Mouse (Mus musculus) kidney, embryonic 15.5 days (tissue): Measurements from ENCODE around the gene Cab39l. TPM values are rescaled to one million over a fixed set of nuclear protein-coding genes. Genes with fewer than 3 reads are reported as not detected.

ENCODE experiments used
- ATAC-seq: fragments of 200-750 bp; cut with Nextera tagmentation; replicated peaks from 2 replicates; pipeline ENCODE4 v1.8.0; 2017; ENCODE audit warnings: moderate TSS enrichment; ENCODE audit not compliant: low FRiP score
- H3K27ac ChIP-seq: fragments of 300-500 bp; sonication (generic); 2 replicates; pipeline ENCODE4 v1.5.1; 2015; ENCODE audit warnings: mild to moderate bottlenecking, inconsistent platforms
- H3K27me3 ChIP-seq: fragments of 300-500 bp; sonication (generic); 2 replicates; pipeline ENCODE4 v1.6.1; 2015; ENCODE audit warnings: inconsistent platforms
- H3K36me3 ChIP-seq: fragments of 300-500 bp; sonication (generic); 2 replicates; pipeline ENCODE4 v1.6.1; 2015; ENCODE audit warnings: inconsistent platforms
- H3K4me1 ChIP-seq: fragments of 300-500 bp; sonication (generic); 2 replicates; pipeline ENCODE4 v1.6.1; 2015; ENCODE audit warnings: inconsistent platforms
- H3K4me2 ChIP-seq: fragments of 300-500 bp; sonication (generic); 2 replicates; pipeline ENCODE4 v1.6.1; 2015; ENCODE audit warnings: moderate library complexity, mild to moderate bottlenecking, inconsistent platforms
- H3K4me3 ChIP-seq: fragments of 300-500 bp; sonication (generic); replicated peaks from 2 replicates; pipeline ENCODE4 v1.5.1; 2015; ENCODE audit warnings: mild to moderate bottlenecking, inconsistent platforms
- H3K9ac ChIP-seq: fragments of 300-500 bp; sonication (generic); 2 replicates; pipeline ENCODE4 v1.6.1; 2015; ENCODE audit warnings: mild to moderate bottlenecking, inconsistent platforms
- H3K9me3 ChIP-seq: fragments of 300-500 bp; sonication (generic); replicated peaks from 2 replicates; pipeline ENCODE4 v1.6.1; 2016; ENCODE audit warnings: inconsistent platforms
- WGBS: fragments of 180-500 bp; shearing (Covaris S2); methylation state at CpG from one replicate; pipeline ENCODE4 v1.1.7; 2015; ENCODE audit warnings: mixed read lengths; 5-methylcytosine and 5-hydroxymethylcytosine counted together
- polyA plus RNA-seq: library from polyadenylated mRNA; unstranded; fragments of >200 nt; fragmentation: Nextera tagmentation; extraction: Ambion mirVana; gene quantifications from 2 replicates; pipeline ENCODE4 v1.2.1, GENCODE M21; 2015

The Cab39l gene
- polyA plus RNA-seq, 1 experiment from 2014 or later: 41.1 TPM

GRCm38 (mm10) chr14:59549106-59549505, 108.3 kb downstream of the Cab39l start:
- 75% methylated on average over 6 of the region's 6 CpGs for WGBS
- Histone ChIP-seq H3K36me3 (no peaks in the 10 kb centered on the region), H3K27me3 (no peaks in the 10 kb centered on the region), H3K9me3 (no peaks in the 10 kb centered on the region), H3K4me2 (no peak overlapping the region), H3K9ac (no peak overlapping the region), H3K4me1 (peaks cover 25% of the 10 kb centered on the region), H3K27ac (no peak overlapping the region), H3K4me3 (no peak overlapping the region)
- ATAC-seq: no peak

- ATAC-seq: no peak
- no peak overlapping the region for H3K9ac ChIP-seq
Observed at GRCm38 (mm10) chr14:59550841-59551240, 110.1 kb downstream of the Cab39l start.

GRCm38 (mm10) chr14:59551956-59552355, 111.2 kb downstream of the Cab39l start:
- no peaks in the 10 kb centered on the region for H3K27me3 ChIP-seq
- H3K4me1 ChIP-seq: peaks cover 30% of the 10 kb centered on the region
- 30% methylated on average over 8 of the region's 8 CpGs for WGBS
- ATAC-seq: peak; percentile 41; the same call in 1 of the 2 replicates
- H3K4me2 ChIP-seq: no peak overlapping the region
- H3K27ac ChIP-seq: 0 out of 2 replicates have a peak overlapping the region, but pooled peaks have one; percentile 45
- no peaks in the 10 kb centered on the region for H3K36me3 ChIP-seq
- H3K4me3 ChIP-seq: no peak overlapping the region
- no peak overlapping the region for H3K9ac ChIP-seq
- H3K9me3 ChIP-seq: no peaks in the 10 kb centered on the region

More at GRCm38 (mm10) chr14:59550841-59551240, 110.1 kb downstream of the Cab39l start:
- Histone ChIP-seq H3K4me1 (peaks cover 26% of the 10 kb centered on the region), H3K27ac (peak overlapping the region; percentile 45; the same call in 1 of the 2 replicates), H3K4me3 (no peak overlapping the region), H3K4me2 (no peak overlapping the region), H3K9me3 (no peaks in the 10 kb centered on the region), H3K27me3 (no peaks in the 10 kb centered on the region), H3K36me3 (no peaks in the 10 kb centered on the region)
- 82% methylated on average over 2 of the region's 2 CpGs for WGBS

DNA sequence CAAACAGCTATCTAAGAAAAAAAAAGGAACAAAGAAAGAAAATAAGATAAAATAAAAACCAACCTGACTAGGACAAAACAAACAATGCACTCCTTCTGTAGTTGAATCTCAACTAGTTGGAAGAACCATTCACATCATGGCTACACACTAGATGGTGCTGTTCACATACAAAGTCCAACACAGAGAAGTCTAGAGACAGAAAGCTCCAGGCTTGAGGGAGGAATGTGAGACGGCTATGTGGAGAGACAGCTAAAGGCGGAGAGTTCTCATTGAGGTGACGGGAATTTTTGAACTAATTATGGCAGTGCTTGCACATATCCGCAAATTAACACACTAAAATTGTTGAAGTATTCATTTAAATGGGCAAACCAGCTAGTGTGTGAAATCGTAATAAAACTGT, 113.3 kb downstream of the Cab39l start:
- Histone ChIP-seq H3K4me1 (peaks cover 24% of the 10 kb centered on the region), H3K4me2 (no peak overlapping the region), H3K4me3 (no peak overlapping the region), H3K9me3 (no peaks in the 10 kb centered on the region), H3K36me3 (no peaks in the 10 kb centered on the region), H3K9ac (no peak overlapping the region), H3K27me3 (no peaks in the 10 kb centered on the region), H3K27ac (no peak overlapping the region)
- WGBS: 81% methylated on average over 5 of the region's 5 CpGs
- no peak for ATAC-seq

- peaks cover 24% of the 10 kb centered on the region for H3K4me1 ChIP-seq
- H3K9ac ChIP-seq: no peak overlapping the region
- no peak for ATAC-seq
- no peak overlapping the region for H3K4me2 ChIP-seq
- H3K9me3 ChIP-seq: no peaks in the 10 kb centered on the region
- no peaks in the 10 kb centered on the region for H3K36me3 ChIP-seq
- H3K27me3 ChIP-seq: no peaks in the 10 kb centered on the region
- H3K27ac ChIP-seq: no peak overlapping the region
- H3K4me3 ChIP-seq: no peak overlapping the region
- 57% methylated on average over 8 of the region's 8 CpGs for WGBS
Observed at GRCm38 (mm10) chr14:59555018-59555417, 114.2 kb downstream of the Cab39l start.

DNA sequence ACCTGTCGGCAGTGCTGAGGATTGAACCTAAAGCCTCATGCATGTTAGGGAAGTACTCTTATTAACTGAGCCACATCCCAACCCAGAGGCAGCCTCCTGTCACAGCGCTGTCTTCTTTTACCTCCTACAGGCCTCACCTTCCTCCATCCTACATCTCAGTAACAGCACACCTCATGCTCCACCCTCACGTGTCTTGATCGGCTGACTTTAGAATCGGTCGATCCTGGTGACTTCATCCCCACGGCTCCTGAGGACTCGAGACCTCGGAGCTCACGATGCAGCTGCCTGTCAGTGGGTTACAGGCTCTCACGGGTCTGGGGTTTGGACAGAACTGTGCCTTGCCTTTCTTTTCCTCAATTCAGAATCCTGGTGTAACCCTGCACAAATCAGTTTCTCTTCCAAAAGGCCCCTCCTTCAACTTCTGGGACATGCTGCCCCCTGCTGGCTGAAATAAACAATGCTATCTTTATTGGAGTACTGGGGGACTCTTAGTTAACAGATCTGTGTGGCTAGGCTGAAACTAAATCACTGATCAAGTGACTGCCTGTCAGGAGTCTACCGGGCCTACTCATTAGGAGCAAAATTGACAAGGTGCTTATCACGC, 115.3 kb downstream of the Cab39l start:
- Histone ChIP-seq H3K4me2 (peak overlapping the region; percentile 25; the same call in 1 of the 2 replicates), H3K9me3 (no peaks in the 10 kb centered on the region), H3K9ac (no peak overlapping the region), H3K27me3 (no peaks in the 10 kb centered on the region), H3K4me3 (no peak overlapping the region), H3K36me3 (no peaks in the 10 kb centered on the region), H3K4me1 (peaks cover 20% of the 10 kb centered on the region), H3K27ac (no peak overlapping the region)
- WGBS: 51% methylated on average over 13 of the region's 13 CpGs
- peak; percentile 66 for ATAC-seq

GRCm38 (mm10) chr14:59557071-59557470, 116.3 kb downstream of the Cab39l start:
- ATAC-seq: no peak
- no peak overlapping the region for H3K4me3 ChIP-seq
- H3K9ac ChIP-seq: no peak overlapping the region
- no peaks in the 10 kb centered on the region for H3K27me3 ChIP-seq
- peaks cover 10% of the 10 kb centered on the region for H3K4me1 ChIP-seq
- no peak overlapping the region for H3K27ac ChIP-seq
- no peaks in the 10 kb centered on the region for H3K36me3 ChIP-seq
- WGBS: 59% methylated on average over 4 of the region's 4 CpGs
- H3K4me2 ChIP-seq: no peak overlapping the region
- H3K9me3 ChIP-seq: no peaks in the 10 kb centered on the region

GRCm38 (mm10) chr14:59557886-59558285, 117.1 kb downstream of the Cab39l start:
- Histone ChIP-seq H3K9ac (no peak overlapping the region), H3K4me1 (0 out of 2 replicates have a peak, but pooled peaks cover 5% of the 10 kb centered on the region), H3K4me3 (no peak overlapping the region), H3K36me3 (no peaks in the 10 kb centered on the region), H3K27me3 (no peaks in the 10 kb centered on the region), H3K4me2 (no peak overlapping the region), H3K9me3 (no peaks in the 10 kb centered on the region), H3K27ac (no peak overlapping the region)
- ATAC-seq: no peak
- 66% methylated on average over 1 of the region's 1 CpGs for WGBS

DNA sequence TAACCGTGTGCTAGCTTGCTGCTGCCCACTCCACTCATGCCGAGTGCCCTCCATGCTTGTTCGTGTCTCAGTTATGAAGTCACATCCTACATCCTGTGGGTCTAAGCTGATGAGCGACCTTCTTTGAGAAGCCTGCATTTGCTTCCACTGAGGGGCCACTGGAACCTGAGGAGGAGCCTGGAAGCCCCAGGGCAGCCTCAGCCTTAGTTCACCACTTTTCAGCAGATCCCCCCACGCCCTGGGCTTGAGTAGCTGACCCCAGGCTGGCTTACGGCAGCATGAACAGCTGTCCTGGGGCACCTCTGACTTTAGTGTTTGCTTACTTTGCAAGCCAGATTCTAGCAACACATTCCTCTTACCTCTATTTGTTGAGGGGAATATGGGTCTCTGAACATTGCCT, 126.0 kb downstream of the Cab39l start:
- Histone ChIP-seq H3K4me1 (no peaks in the 10 kb centered on the region), H3K4me3 (no peak overlapping the region), H3K9ac (no peak overlapping the region), H3K4me2 (no peak overlapping the region), H3K27me3 (no peaks in the 10 kb centered on the region), H3K36me3 (peaks cover 37% of the 10 kb centered on the region), H3K27ac (no peak overlapping the region), H3K9me3 (no peaks in the 10 kb centered on the region)
- no peak for ATAC-seq
- 87% methylated on average over 6 of the region's 6 CpGs for WGBS

DNA sequence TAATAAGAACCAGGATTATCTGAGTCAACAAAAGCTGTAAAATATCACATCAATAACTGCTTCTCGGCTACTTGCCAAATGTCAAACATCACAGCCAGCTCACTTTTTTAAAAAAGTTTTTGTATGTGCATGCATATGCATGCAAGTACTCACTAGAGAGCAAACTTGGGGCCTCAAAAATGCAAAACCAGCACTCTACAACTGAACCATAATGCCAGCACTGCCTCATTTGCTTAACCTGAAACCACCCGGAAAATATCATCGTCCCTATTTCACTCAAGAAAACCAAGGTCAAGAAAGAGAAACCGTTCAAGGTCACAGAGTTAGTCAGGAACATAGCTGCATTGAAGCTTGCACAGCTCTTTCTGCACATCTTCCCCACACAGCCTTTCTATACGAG, 135.6 kb downstream of the Cab39l start:
- no peaks in the 10 kb centered on the region for H3K9me3 ChIP-seq
- no peak for ATAC-seq
- H3K4me1 ChIP-seq: no peaks in the 10 kb centered on the region
- no peak overlapping the region for H3K27ac ChIP-seq
- H3K27me3 ChIP-seq: no peaks in the 10 kb centered on the region
- 83% methylated on average over 5 of the region's 5 CpGs for WGBS
- H3K9ac ChIP-seq: no peak overlapping the region
- H3K4me3 ChIP-seq: no peak overlapping the region
- peaks cover 40% of the 10 kb centered on the region for H3K36me3 ChIP-seq
- H3K4me2 ChIP-seq: no peak overlapping the region

DNA sequence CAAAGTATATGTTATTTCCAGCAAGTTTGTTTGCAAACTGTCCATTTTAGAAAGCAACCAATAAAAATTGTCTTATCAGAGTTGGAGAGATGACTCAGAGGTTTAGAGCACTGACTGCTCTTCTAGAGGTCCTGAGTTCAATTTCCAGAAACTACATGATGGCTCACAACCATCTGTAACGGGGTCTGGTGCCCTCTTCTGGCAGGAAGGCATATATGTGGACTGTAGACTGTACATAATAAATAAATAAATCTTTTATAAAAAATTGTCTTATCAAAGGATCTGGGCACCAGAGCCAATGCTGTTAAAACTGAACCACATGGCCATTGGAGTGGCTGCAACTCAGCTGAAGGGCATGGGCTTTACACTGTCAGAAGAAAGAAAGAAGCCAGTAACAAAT, 149.8 kb downstream of the Cab39l start:
- H3K27ac ChIP-seq: no peak overlapping the region
- H3K4me3 ChIP-seq: no peak overlapping the region
- H3K27me3 ChIP-seq: no peaks in the 10 kb centered on the region
- peaks cover 78% of the 10 kb centered on the region for H3K36me3 ChIP-seq
- no peak overlapping the region for H3K9ac ChIP-seq
- no peaks in the 10 kb centered on the region for H3K4me1 ChIP-seq
- ATAC-seq: no peak
- no peak overlapping the region for H3K4me2 ChIP-seq
- 76% methylated on average over 1 of the region's 1 CpGs for WGBS
- no peaks in the 10 kb centered on the region for H3K9me3 ChIP-seq

DNA sequence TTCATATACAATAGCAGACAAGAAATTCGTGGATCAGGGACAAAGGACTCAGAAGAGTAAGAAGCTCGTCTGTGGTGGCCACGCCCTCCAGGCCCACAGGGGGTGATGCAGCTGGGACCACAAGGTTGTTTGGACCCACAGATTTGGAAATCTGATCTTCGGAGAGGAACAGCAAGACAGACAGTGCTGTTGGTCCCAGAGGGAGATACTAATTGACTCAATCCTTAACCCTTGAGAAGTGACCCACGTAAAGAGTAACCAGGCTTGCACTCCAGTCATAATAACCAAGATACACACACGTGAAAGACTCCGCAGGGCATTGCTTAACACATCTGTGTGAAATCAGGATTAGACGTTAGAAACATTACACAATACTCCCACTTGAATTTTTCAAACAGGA, 151.1 kb downstream of the Cab39l start:
- no peaks in the 10 kb centered on the region for H3K27me3 ChIP-seq

GRCm38 (mm10) chr14:59592593-59592992, 151.8 kb downstream of the Cab39l start:
- H3K36me3 ChIP-seq: peaks cover 68% of the 10 kb centered on the region
- H3K27me3 ChIP-seq: no peaks in the 10 kb centered on the region
- H3K27ac ChIP-seq: no peak overlapping the region
- no peaks in the 10 kb centered on the region for H3K9me3 ChIP-seq
- WGBS: 85% methylated on average over 3 of the region's 3 CpGs
- peaks cover 7% of the 10 kb centered on the region for H3K4me1 ChIP-seq
- no peak for ATAC-seq
- no peak overlapping the region for H3K4me3 ChIP-seq
- H3K4me2 ChIP-seq: no peak overlapping the region
- no peak overlapping the region for H3K9ac ChIP-seq

More for the DNA sequence above, 151.1 kb downstream of the Cab39l start:
- Histone ChIP-seq H3K4me1 (peaks cover 5% of the 10 kb centered on the region), H3K4me3 (no peak overlapping the region), H3K9me3 (no peaks in the 10 kb centered on the region), H3K4me2 (no peak overlapping the region), H3K36me3 (peaks cover 68% of the 10 kb centered on the region), H3K27ac (no peak overlapping the region), H3K9ac (no peak overlapping the region)
- 70% methylated on average over 8 of the region's 8 CpGs for WGBS
- no peak for ATAC-seq
